Mouse (Mus musculus): ENCODE data around the gene Galp. TPM values are rescaled to one million over a fixed set of nuclear protein-coding genes. Genes with fewer than 3 reads are reported as not detected.
"Not testable (repeated sequence)": the region's sequence is repeated elsewhere in the genome, so short reads cannot be mapped to it uniquely, and the experiment has no call there.

Gene Galp
- polyA plus RNA-seq, 1 experiment: not detected

GRCm38 (mm10) chr7:6240841-6241425 lies 44.0 kb downstream of the Galp start:
- 0 out of 2 replicates have a peak, but pooled peaks have one; percentile 33 for TF ChIP-seq CTCF (IDR thresholded peaks at IDR 0.05; ENCODE audit: low read depth, low read length)
- not testable (repeated sequence) for H3K4me3 ChIP-seq (ENCODE audit: insufficient read depth, low read length); H3K4me1 ChIP-seq (ENCODE audit: control insufficient read depth, insufficient read depth, low read length); H3K27ac ChIP-seq (ENCODE audit: insufficient read depth, low read depth, low read length)

DNA sequence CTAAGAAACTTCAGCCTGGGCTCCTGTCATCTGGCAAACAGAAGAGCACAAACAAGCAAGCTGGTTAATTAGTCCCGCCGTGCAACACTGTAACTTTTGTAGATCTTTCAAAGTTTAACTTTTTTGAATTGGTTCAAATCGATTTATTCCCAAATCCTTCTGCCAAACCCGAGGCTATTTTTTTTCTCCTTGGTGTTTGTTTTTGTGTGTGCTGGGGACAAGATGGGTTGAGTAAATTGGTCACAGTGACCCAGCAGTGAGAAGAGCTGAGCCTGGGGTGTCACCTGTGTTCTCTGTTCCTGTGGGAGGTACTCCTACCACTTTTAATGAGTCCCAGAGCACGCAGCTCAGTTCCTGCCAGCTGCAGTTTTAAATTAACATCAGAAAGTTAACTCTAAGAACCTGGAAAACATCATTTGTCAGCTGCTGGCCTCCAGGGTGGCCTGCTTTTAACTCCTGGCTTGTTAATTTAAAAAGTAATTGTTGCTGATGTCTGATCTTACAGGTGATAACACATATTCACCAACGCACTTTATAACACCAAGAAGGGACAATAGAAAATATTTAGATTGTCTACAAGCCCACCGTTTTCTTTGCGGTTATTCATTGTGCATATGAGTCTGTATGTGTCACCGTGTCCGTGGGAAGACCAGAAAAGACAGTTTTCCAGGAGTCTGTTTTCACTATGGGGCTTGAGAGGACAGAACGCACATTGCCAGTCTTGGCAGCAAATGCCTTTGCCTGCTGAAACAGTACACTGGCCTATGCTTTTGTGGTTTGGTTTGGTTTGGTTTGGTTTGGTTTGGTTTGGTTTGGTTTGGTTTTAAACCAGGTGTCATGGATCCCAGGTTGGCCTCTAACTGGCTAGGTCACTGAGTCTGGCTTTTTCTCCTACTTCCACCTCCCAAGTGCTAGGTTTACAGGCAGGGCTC lies 47.7 kb downstream of the Galp start:
- no peaks in the 10 kb centered on the region for H3K4me1 ChIP-seq (ENCODE audit: control insufficient read depth, insufficient read depth, low read length)
- no peak overlapping the region for H3K27ac ChIP-seq (ENCODE audit: insufficient read depth, low read depth, low read length)
- TF ChIP-seq CTCF (IDR thresholded peaks at IDR 0.05; ENCODE audit: low read depth, low read length) (no peak), POLR2A (IDR thresholded peaks at IDR 0.05; ENCODE audit: borderline replicate concordance, low read depth, low read length) (no peak)
- H3K4me3 ChIP-seq (ENCODE audit: insufficient read depth, low read length): no peak overlapping the region

DNA sequence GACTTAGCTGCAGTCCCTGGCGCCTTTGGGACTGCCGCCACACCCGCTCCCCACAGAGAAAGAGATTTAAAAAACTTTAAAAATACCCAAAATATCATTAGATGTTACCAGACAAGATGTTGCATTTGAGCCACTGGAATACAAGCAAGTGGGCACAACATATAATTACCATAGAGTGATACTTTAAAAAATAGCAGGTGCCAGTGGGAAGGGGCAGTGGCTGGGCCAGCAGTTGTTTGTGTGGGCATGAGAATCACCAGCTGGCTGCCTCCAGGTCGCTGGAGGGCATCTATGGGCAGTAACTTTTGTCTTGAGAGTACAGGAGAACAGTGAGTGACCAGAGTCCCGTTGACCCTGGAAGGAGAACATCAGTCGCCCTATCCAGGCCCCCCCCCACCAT lies 55.5 kb downstream of the Galp start, which contains the start of gene Epp13:
TSS of gene Epp13 (plus strand) at position 301 of the 400 bp plus-strand sequence.
- no peak for TF ChIP-seq CTCF (IDR thresholded peaks at IDR 0.05; ENCODE audit: low read depth, low read length)
- no peak for TF ChIP-seq POLR2A (IDR thresholded peaks at IDR 0.05; ENCODE audit: borderline replicate concordance, low read depth, low read length)
- Histone ChIP-seq H3K27ac (ENCODE audit: insufficient read depth, low read depth, low read length) (no peak within 1 kb of the TSS), H3K4me3 (ENCODE audit: insufficient read depth, low read length) (no peak within 1 kb of the TSS), H3K4me1 (ENCODE audit: control insufficient read depth, insufficient read depth, low read length) (no peaks in the 10 kb centered on the region)

DNA sequence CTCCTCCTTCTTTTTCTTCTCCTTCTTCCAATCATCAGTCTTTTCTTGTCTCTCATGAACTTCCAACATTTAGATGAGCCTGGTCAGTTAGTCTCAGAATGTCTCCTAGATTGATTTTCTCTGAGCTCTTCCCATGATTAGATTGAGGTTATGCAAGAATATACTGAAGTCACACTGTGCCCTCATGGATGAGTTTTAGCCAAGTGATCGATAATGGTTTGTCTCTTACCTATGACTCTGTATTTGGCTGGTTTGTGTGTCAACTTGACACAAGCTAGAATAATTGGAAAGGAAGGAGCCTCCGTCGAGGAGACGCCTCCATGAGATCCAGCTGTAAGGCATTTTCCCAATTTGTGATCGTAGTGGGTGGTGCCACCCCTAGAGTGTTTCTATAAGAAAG lies 57.6 kb downstream of the Galp start:
- Histone ChIP-seq H3K4me3 (ENCODE audit: insufficient read depth, low read length) (no peak overlapping the region), H3K4me1 (ENCODE audit: control insufficient read depth, insufficient read depth, low read length) (no peaks in the 10 kb centered on the region), H3K27ac (ENCODE audit: insufficient read depth, low read depth, low read length) (no peak overlapping the region)
- TF ChIP-seq POLR2A (IDR thresholded peaks at IDR 0.05; ENCODE audit: borderline replicate concordance, low read depth, low read length): no peak
- no peak for TF ChIP-seq CTCF (IDR thresholded peaks at IDR 0.05; ENCODE audit: low read depth, low read length)

DNA sequence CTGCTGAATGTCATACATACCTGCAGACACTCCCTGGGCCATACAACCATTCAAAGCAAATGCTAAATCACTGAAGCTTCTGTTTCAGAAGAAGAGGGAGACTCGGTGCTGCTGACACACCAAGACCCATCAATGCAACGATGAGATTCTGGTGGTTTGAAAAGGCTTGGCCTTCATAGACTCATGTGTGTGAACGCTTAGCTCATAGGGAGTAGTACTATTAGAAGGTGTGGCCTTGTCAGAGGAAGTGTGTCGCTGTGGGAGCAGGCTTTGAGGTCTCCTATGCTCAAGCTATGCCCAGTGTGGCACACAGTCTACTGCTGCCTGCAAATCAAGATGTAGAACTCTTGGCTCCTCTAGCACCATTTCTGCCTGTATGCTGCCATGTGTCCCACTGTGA lies 60.5 kb downstream of the Galp start:
- no peak for TF ChIP-seq POLR2A (IDR thresholded peaks at IDR 0.05; ENCODE audit: borderline replicate concordance, low read depth, low read length)
- TF ChIP-seq CTCF (IDR thresholded peaks at IDR 0.05; ENCODE audit: low read depth, low read length): no peak

DNA sequence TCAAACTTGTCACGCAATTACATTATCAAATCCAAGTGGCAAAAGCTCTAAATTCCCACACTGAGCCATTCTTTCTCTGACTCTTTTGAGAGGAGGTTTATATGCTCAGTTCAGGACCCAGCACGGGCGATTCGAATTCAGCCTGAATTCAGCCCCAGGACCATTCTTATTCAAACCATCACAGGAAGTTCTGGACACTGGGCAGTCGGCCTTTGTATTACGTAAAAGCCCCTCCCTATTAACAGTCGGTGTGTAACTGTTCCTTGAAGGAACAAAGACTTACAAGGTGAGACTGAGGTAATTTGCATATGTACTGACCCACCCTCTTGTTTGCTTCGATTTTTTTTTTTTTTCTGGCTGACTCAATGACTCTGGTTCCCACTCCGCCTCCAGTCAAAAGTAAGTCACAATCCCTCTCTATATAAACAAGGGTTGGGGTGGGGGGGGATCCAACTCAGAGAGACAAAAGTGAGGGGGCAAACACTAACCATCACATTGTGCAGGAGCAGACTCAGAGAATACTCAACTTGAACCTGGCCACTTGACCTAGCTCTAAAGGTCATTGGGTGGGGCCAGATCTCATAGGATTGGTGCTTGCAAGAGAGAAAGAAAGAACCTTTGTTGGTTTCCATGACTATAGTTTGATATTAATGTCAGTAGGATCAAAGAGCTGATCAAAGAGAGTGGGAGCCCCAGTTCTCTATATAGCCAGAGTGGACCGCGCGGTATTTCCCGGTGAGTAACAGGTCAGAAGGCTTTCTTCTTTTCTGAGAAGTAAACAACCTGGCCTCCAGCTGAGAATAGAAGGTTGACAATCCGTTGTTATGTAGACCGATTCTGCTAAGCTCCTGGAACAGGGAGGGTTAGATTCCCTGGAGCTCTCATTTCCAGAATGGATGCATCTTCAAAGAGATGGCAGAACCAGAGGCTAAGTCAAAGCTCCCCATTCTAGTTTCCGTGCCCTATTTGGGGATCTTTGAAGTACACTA lies 61.6 kb downstream of the Galp start:
- Histone ChIP-seq H3K27ac (ENCODE audit: insufficient read depth, low read depth, low read length) (no peak overlapping the region), H3K4me3 (ENCODE audit: insufficient read depth, low read length) (no peak overlapping the region), H3K4me1 (ENCODE audit: control insufficient read depth, insufficient read depth, low read length) (no peaks in the 10 kb centered on the region)
- TF ChIP-seq CTCF (IDR thresholded peaks at IDR 0.05; ENCODE audit: low read depth, low read length) (no peak), POLR2A (IDR thresholded peaks at IDR 0.05; ENCODE audit: borderline replicate concordance, low read depth, low read length) (no peak)

More for the DNA sequence above, 60.5 kb downstream of the Galp start:
- Histone ChIP-seq H3K4me3 (ENCODE audit: insufficient read depth, low read length) (no peak overlapping the region), H3K4me1 (ENCODE audit: control insufficient read depth, insufficient read depth, low read length) (no peaks in the 10 kb centered on the region), H3K27ac (ENCODE audit: insufficient read depth, low read depth, low read length) (no peak overlapping the region)

DNA sequence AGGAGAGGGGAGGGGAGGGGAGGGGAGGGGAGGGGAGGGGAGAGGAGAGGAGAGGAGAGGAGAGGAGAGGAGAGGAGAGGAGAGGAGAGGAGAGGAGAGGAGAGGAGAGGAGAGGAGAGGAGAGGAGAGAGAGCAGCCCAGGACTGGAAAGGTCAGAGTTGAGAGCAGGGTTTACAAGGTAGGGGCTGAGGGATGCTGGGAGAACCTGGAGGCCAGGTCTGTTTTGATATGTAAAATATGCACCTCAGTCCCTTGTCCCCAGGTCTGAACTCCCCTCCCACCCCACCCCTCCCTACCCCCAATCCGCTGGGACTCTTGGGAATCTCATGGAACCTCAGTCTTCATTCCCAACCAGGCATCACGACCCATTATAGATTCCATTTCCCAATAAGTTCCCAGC lies 63.1 kb downstream of the Galp start:
- not testable (repeated sequence) for H3K4me1 ChIP-seq (ENCODE audit: control insufficient read depth, insufficient read depth, low read length); H3K4me3 ChIP-seq (ENCODE audit: insufficient read depth, low read length); H3K27ac ChIP-seq (ENCODE audit: insufficient read depth, low read depth, low read length)

DNA sequence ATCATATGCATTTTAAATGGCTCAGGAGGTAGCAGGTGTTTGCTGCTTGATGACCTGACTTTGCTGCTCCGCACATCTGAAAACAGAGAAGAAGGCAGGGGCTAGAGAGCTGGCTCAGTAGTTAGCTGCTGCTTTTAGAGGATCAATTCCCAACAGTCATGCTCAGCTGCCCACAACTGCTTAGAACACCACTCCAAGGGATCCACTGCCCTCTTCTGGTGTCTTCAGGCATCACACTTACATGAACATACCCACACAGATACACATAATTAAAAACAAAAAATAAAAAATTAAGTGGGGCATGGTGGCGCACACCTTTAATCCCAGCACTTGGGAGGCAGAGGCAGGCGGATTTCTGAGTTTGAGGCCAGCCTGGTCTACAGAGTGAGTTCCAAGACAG lies 65.2 kb downstream of the Galp start:
- H3K27ac ChIP-seq (ENCODE audit: insufficient read depth, low read depth, low read length): no peak overlapping the region
- H3K4me1 ChIP-seq (ENCODE audit: control insufficient read depth, insufficient read depth, low read length): no peaks in the 10 kb centered on the region
- no peak overlapping the region for H3K4me3 ChIP-seq (ENCODE audit: insufficient read depth, low read length)
- TF ChIP-seq CTCF (IDR thresholded peaks at IDR 0.05; ENCODE audit: low read depth, low read length) (no peak), POLR2A (IDR thresholded peaks at IDR 0.05; ENCODE audit: borderline replicate concordance, low read depth, low read length) (no peak)

DNA sequence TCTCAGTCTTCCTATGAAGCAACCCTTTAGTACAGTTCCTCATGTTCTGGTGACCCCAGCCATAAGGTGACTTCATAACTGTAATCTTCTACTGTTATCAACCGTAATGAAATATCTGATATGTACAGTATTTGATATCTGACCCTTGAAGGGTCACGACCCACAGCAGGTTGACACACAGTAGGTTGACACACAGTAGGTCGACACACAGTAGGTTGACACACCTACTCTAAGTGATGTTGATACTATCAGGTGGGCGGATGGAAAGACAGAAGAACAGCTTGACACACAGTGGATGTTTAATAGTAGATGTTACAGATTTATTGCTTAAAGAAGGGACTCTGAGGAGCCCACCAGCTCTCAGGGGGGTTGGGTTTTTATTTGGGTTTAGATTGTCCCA lies 66.1 kb downstream of the Galp start:
- Histone ChIP-seq H3K4me3 (ENCODE audit: insufficient read depth, low read length) (no peak overlapping the region), H3K27ac (ENCODE audit: insufficient read depth, low read depth, low read length) (no peak overlapping the region), H3K4me1 (ENCODE audit: control insufficient read depth, insufficient read depth, low read length) (no peaks in the 10 kb centered on the region)
- no peak for TF ChIP-seq CTCF (IDR thresholded peaks at IDR 0.05; ENCODE audit: low read depth, low read length)
- TF ChIP-seq POLR2A (IDR thresholded peaks at IDR 0.05; ENCODE audit: borderline replicate concordance, low read depth, low read length): no peak

Measured in bone marrow macrophage, adult 2 months (primary cell).